Mouse (Mus musculus) midbrain, embryonic 11.5 days (tissue): ENCODE data around the gene Tmem242. TPM values are rescaled to one million over a fixed set of nuclear protein-coding genes. Genes with fewer than 3 reads are reported as not detected.

Source experiments
- ATAC-seq: fragments of 200-750 bp; cut with Nextera tagmentation; 2 replicates; pipeline ENCODE4 v1.8.0; 2017; ENCODE audit warnings: moderate TSS enrichment, moderate library complexity; ENCODE audit not compliant: low FRiP score
- DNase-seq: peaks from one replicate; pipeline ENCODE4 v3.0.0; 2015; ENCODE audit warnings: low spot score; ENCODE audit errors: missing footprints
- H3K27ac ChIP-seq: fragments of 300-500 bp; sonication (generic); 2 replicates; pipeline ENCODE4 v1.5.1; 2014; ENCODE audit warnings: low read depth, low read length
- H3K27me3 ChIP-seq: fragments of 300-500 bp; sonication (generic); 2 replicates; pipeline ENCODE4 v1.6.1; 2014; ENCODE audit warnings: mild to moderate bottlenecking, low read length, moderate library complexity, mixed read lengths; ENCODE audit not compliant: control insufficient read depth, insufficient read depth
- H3K36me3 ChIP-seq: fragments of 300-500 bp; sonication (generic); 2 replicates; pipeline ENCODE4 v1.6.1; 2014; ENCODE audit warnings: mild to moderate bottlenecking, low read length, moderate library complexity, mixed read lengths; ENCODE audit not compliant: control insufficient read depth, insufficient read depth
- H3K4me1 ChIP-seq: fragments of 300-500 bp; sonication (generic); 2 replicates; pipeline ENCODE4 v1.6.1; 2014; ENCODE audit warnings: low read length; ENCODE audit not compliant: control insufficient read depth, insufficient read depth
- H3K4me2 ChIP-seq: fragments of 300-500 bp; sonication (generic); 2 replicates; pipeline ENCODE4 v1.6.1; 2014; ENCODE audit warnings: mild to moderate bottlenecking, moderate library complexity
- H3K4me3 ChIP-seq: fragments of 300-500 bp; sonication (generic); 2 replicates; pipeline ENCODE4 v1.5.1; 2014; ENCODE audit warnings: low read depth, low read length
- H3K9ac ChIP-seq: fragments of 300-500 bp; sonication (generic); 2 replicates; pipeline ENCODE4 v1.6.1; 2014; ENCODE audit warnings: low read length
- H3K9me3 ChIP-seq: fragments of 300-500 bp; sonication (generic); 2 replicates; pipeline ENCODE4 v1.6.1; 2016; ENCODE audit warnings: low read length; ENCODE audit not compliant: control insufficient read depth
- WGBS: fragments of 180-500 bp; shearing (Covaris S2); extraction: QIAGEN DNeasy Blood & Tissue Kit; methylation state at CpG from one replicate; pipeline ENCODE4 v1.1.7; 2014; 5-methylcytosine and 5-hydroxymethylcytosine counted together
- polyA plus RNA-seq: library from polyadenylated mRNA; unstranded; fragments of >200 nt; fragmentation: Nextera tagmentation; extraction: Ambion mirVana; gene quantifications from 2 replicates; pipeline ENCODE4 v1.2.1, GENCODE M21; 2014

Gene Tmem242
- polyA plus RNA-seq, 1 experiment from 2014 or later: 129 TPM

GRCm38 (mm10) chr17:5397148-5398007, 42.7 kb downstream of the Tmem242 start:
- H3K27ac ChIP-seq: no peak overlapping the region
- ATAC-seq (peak; percentile 78), DNase-seq (peak; percentile 98)
- no peak overlapping the region for H3K9ac ChIP-seq
- H3K9me3 ChIP-seq: no peaks in the 10 kb centered on the region
- no peaks in the 10 kb centered on the region for H3K36me3 ChIP-seq
- no peak overlapping the region for H3K4me3 ChIP-seq
- WGBS: 31% methylated on average over 33 of the region's 33 CpGs
- no peak overlapping the region for H3K4me2 ChIP-seq
- no peaks in the 10 kb centered on the region for H3K27me3 ChIP-seq
- H3K4me1 ChIP-seq: peaks cover 2% of the 10 kb centered on the region; the same call in 1 of the 2 replicates

- no peaks in the 10 kb centered on the region for H3K27me3 ChIP-seq
- no peak overlapping the region for H3K27ac ChIP-seq
- no peaks in the 10 kb centered on the region for H3K36me3 ChIP-seq
- H3K4me2 ChIP-seq: no peak overlapping the region
- no peak for ATAC-seq
- DNase-seq: peak; percentile 76
- H3K4me3 ChIP-seq: no peak overlapping the region
- 71% methylated on average over 5 of the region's 5 CpGs for WGBS
- no peaks in the 10 kb centered on the region for H3K9me3 ChIP-seq
- H3K4me1 ChIP-seq: peaks cover 2% of the 10 kb centered on the region; the same call in 1 of the 2 replicates
- H3K9ac ChIP-seq: no peak overlapping the region
Observed at GRCm38 (mm10) chr17:5396213-5396612, 43.8 kb downstream of the Tmem242 start.

- H3K4me2 ChIP-seq: no peak overlapping the region
- peaks cover 2% of the 10 kb centered on the region; the same call in 1 of the 2 replicates for H3K4me1 ChIP-seq
- no peaks in the 10 kb centered on the region for H3K9me3 ChIP-seq
- H3K27ac ChIP-seq: no peak overlapping the region
- no peaks in the 10 kb centered on the region for H3K36me3 ChIP-seq
- DNase-seq (peak; percentile 26), ATAC-seq (no peak)
- H3K4me3 ChIP-seq: no peak overlapping the region
- 88% methylated on average over 16 of the region's 16 CpGs for WGBS
- no peaks in the 10 kb centered on the region for H3K27me3 ChIP-seq
- H3K9ac ChIP-seq: no peak overlapping the region
Observed at GRCm38 (mm10) chr17:5395454-5396205, 44.4 kb downstream of the Tmem242 start.

- no peak for ATAC-seq
- H3K4me1 ChIP-seq: no peaks in the 10 kb centered on the region
- H3K9me3 ChIP-seq: no peaks in the 10 kb centered on the region
- H3K27ac ChIP-seq: no peak overlapping the region
- H3K4me2 ChIP-seq: no peak overlapping the region
- 65% methylated on average over 10 of the region's 10 CpGs for WGBS
- no peak overlapping the region for H3K9ac ChIP-seq
- no peak for DNase-seq
- H3K27me3 ChIP-seq: no peaks in the 10 kb centered on the region
- no peak overlapping the region for H3K4me3 ChIP-seq
- H3K36me3 ChIP-seq: no peaks in the 10 kb centered on the region
Observed at GRCm38 (mm10) chr17:5390682-5391081, 49.4 kb downstream of the Tmem242 start.

GRCm38 (mm10) chr17:5388351-5388750, 51.7 kb downstream of the Tmem242 start:
- Histone ChIP-seq H3K36me3 (no peaks in the 10 kb centered on the region), H3K4me3 (no peak overlapping the region), H3K4me2 (no peak overlapping the region), H3K27me3 (no peaks in the 10 kb centered on the region), H3K4me1 (no peaks in the 10 kb centered on the region), H3K9me3 (no peaks in the 10 kb centered on the region), H3K9ac (no peak overlapping the region), H3K27ac (no peak overlapping the region)
- no peak for ATAC-seq
- WGBS: 52% methylated on average over 3 of the region's 3 CpGs
- no peak for DNase-seq

GRCm38 (mm10) chr17:5386885-5387545, 53.0 kb downstream of the Tmem242 start:
- no peak overlapping the region for H3K4me2 ChIP-seq
- no peaks in the 10 kb centered on the region for H3K4me1 ChIP-seq
- no peak for DNase-seq
- H3K9ac ChIP-seq: no peak overlapping the region
- WGBS: 91% methylated on average over 12 of the region's 12 CpGs
- no peak for ATAC-seq
- no peak overlapping the region for H3K27ac ChIP-seq
- no peak overlapping the region for H3K4me3 ChIP-seq
- no peaks in the 10 kb centered on the region for H3K9me3 ChIP-seq
- H3K27me3 ChIP-seq: no peaks in the 10 kb centered on the region
- H3K36me3 ChIP-seq: no peaks in the 10 kb centered on the region

GRCm38 (mm10) chr17:5385694-5386093, 54.4 kb downstream of the Tmem242 start:
- no peak overlapping the region for H3K4me2 ChIP-seq
- no peak overlapping the region for H3K4me3 ChIP-seq
- ATAC-seq (no peak), DNase-seq (no peak)
- no peaks in the 10 kb centered on the region for H3K36me3 ChIP-seq
- 96% methylated on average over 1 of the region's 1 CpGs for WGBS
- no peaks in the 10 kb centered on the region for H3K9me3 ChIP-seq
- no peak overlapping the region for H3K27ac ChIP-seq
- H3K9ac ChIP-seq: no peak overlapping the region
- H3K27me3 ChIP-seq: no peaks in the 10 kb centered on the region
- H3K4me1 ChIP-seq: no peaks in the 10 kb centered on the region

GRCm38 (mm10) chr17:5377930-5378310, 62.1 kb downstream of the Tmem242 start:
- Histone ChIP-seq H3K4me2 (no peak overlapping the region), H3K4me3 (no peak overlapping the region), H3K4me1 (peaks cover 4% of the 10 kb centered on the region), H3K27ac (no peak overlapping the region), H3K27me3 (no peaks in the 10 kb centered on the region), H3K9ac (no peak overlapping the region), H3K36me3 (no peaks in the 10 kb centered on the region), H3K9me3 (no peaks in the 10 kb centered on the region)
- DNase-seq (no peak), ATAC-seq (no peak)
- 30% methylated on average over 7 of the region's 7 CpGs for WGBS
